Mouse (Mus musculus): Measurements from ENCODE around the gene Zfp296.

Gene Zfp296

DNA sequence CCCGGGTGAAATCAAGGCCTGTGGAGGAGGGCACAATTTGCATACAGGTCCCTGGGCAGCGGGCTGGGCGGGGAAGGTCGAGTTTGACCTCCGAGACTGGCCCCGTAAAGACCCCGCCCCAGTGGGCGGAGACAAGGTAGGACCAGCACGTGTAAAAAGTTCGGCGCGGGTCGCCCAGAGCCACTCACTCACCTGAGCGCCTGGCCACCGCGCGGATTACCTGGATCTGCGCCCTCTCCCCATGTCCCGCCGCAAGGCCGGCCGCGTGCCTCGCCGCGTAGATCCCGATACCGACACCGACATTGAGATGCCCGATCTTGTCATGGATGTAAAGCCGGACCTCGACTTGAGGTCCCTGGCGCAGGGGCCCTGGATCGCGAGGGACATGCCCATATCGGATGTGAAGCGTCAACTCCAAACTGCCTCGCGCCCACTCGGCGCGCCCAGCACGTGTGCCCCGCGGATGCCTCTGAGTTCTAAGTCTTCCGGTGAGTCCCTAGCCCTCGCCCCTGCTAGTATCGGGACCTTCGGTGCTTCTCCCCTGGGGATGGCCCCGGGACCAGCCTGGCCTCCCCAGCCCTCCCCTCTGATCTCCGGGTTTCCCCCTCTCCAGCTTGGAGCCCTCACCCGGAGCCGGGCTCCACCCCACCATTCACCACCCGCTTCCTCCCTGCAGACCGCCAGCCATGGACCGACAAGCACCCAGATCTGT, at the start of gene Zfp296, which contains the start of gene Gemin7:
TSS of gene Zfp296 (plus strand) at position 147 of the 712 bp plus-strand sequence.
TSS of gene Gemin7 (minus strand) at position 455 of the 712 bp plus-strand sequence.
- no peak for DNase-seq (ENCODE audit: low read depth, low spot score)

DNA sequence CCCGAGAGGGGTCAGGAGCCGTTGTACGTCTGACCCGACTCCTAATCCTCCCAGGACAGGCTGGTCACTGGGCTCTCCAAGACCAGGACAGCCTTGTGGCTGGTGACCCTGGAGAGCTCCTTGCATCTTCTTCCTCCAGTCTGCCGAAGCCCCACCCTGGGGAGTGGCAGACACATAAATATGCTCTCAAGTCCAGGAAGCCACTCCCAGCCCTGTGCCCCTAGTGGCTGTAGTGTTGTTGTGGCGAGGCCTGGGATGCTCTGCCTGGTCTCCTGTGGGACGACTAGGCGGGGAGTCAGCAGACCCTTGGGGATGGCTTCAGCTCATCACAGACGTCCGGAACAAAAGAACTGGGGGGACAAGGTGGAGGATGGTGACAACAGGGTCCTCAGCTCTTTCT, 46.0 kb upstream of the Zfp296 start:
- no peak for DNase-seq (ENCODE audit: low read depth, low spot score)

DNA sequence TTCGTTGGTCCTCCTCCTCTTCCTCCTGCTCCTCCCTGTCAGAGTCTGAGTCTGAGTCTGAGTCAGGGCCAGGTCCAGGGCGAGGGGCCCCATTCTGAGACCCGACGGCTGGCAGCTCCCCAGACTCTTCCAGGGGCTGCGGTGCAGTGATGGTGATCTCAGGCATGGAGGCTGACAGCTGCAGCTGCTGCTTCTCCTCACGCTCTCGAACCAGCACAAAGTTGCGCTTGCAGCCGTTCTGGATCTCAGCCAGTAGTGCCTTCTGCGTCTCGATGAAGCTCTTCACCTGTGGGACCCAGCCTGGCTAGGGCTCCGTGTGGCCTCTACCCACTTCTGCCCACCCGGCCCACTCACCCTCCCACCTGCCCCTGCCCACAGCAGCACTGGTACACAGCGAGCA, 44.8 kb upstream of the Zfp296 start:
- no peak for DNase-seq (ENCODE audit: low read depth, low spot score)

DNA sequence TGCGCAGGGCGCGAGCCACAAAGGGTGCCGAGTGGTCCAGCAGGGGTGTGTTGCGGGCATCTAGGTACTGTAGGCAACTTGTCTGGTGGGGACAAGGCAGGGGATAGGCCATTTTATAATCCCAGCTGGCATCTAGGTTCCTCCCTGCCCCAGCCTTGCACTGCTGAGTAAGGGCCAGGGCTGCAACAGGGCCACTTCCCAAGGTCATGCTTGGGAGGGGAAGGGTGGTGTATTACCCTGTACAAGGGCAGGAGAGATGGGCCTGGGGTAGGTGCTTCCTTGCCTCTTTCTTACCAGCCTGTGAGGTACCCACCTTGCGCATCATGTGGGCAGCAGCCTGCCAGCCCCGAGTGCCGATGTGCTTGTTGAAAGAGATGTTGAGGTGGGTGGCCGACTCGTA, 42.4 kb upstream of the Zfp296 start:
- no peak for DNase-seq (ENCODE audit: low read depth, low spot score)

DNA sequence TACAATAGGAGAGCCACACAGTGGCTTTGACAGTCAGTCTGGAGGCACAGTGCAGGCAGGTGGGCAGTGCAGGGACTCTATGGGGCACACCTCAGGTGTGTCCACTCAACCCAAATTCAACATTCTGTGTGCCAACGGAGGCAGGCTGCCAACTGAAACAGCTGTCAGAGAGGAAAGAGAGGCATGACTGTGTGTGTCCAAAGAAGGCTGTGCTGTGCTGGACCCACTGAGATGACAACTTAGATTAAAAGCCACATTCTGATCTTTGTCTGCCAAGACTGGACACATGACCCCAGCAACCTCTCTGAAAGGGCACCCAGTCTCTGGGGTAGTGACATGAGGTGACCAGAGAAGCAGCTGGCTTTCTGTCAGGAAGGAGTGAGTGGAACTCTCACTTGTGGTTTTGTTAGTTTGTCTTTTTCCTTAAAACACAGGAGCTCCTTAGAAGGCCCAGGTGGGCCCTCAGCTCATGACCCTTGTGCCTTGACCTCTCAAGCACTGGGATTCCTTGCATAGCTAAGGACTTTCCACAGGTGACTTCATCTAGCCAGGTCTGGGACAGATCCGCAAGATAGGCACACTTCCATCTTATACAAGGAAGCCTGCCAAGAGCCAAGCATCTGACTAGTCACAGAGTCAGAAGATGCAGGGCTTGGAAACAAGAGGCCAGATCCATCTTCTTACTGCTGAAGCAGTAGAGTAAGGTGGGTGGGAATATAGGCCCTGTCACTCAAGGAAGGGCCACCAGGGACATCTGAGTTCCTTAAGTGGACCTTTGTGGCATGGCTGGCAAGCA, 36.1 kb upstream of the Zfp296 start:
- peak; percentile 48 for DNase-seq (ENCODE audit: low read depth, low spot score)

DNA sequence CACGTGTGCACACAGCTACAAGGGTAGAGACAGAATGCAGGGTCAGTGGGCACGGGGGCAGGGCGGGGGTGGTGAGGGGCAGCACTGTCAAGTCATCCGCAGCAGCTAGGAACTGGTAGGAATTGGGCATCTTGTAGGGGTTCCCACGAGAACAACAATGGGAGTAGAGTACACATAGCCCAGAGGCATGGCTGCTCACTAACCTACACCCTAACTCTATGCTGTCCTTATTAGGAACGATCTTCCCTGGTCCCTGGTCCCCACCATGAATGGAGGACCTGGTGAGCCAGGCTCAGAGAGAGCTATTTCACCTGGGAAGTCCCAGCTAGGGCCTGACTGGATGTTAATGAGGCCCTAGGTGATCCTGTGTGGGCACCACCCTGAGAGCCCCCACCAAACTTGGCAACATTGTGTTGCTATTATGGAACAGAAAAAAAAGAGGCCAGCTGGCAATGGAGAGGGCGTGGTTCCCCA, 35.4 kb upstream of the Zfp296 start:
- DNase-seq (ENCODE audit: low read depth, low spot score): no peak

DNA sequence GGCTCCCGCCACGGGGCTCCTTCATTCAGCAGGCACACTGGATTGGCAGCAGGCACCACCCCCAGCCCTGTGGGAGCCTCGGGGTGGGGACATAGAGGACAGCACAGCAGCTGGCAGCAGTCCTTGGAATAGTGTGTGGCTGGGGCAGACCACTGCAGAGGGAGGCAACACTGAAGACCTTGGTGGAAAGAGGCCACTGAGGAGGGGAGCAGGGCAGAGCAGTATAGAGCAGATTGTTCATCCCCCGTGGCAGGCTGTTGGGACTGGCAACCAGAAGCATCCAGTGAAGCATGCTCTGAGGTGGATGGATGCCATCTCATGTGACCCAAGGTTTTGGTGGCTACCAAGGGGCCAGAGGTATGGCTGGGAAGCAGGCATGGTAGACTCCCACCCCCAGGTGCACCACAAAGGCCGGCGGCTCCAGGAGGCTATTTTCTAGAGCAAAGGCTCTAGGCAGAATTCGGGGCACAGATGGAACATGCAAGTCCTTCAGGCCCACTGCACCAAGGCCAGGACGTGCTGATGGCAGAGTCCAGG, 34.9 kb upstream of the Zfp296 start:
- no peak for DNase-seq (ENCODE audit: low read depth, low spot score)

DNA sequence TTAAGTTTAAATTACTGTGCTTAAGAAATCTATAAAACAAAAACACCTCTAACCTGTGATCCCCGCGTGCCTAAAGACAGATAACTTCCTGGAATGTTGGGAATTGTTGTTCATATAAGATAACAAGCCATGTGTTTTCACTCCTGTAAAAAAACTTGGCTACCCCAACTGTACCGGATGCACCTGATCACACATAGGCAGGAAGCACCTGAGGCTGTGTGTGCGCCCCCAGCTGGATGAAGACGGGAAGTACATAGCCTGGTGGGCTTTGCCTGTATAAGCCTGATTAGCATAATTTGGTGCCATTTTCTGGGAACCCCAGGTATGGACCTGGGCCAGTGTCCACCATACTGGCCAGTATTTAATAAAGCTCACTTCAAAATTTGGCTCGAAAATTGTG, 33.5 kb upstream of the Zfp296 start:
- no peak for DNase-seq (ENCODE audit: low read depth, low spot score)

DNA sequence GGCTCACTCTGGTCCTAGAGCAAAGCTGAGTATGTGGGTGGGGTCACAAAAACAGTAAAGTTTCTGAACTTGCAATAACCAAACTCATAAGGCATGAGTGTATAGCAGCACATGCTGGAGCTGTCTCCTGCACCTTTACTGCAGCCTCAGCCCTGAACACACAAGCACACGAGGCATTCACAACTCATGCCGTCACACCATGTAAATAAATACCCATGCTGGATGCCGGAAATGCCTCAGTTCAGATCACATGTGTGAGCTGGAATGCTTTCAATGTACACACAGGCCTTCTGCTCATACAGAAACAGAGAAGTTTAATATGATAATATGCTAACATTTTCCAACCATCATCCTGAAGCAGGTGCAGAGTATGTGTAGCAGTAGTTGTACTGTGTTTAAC, 31.1 kb upstream of the Zfp296 start:
- no peak for DNase-seq (ENCODE audit: low read depth, low spot score)

DNA sequence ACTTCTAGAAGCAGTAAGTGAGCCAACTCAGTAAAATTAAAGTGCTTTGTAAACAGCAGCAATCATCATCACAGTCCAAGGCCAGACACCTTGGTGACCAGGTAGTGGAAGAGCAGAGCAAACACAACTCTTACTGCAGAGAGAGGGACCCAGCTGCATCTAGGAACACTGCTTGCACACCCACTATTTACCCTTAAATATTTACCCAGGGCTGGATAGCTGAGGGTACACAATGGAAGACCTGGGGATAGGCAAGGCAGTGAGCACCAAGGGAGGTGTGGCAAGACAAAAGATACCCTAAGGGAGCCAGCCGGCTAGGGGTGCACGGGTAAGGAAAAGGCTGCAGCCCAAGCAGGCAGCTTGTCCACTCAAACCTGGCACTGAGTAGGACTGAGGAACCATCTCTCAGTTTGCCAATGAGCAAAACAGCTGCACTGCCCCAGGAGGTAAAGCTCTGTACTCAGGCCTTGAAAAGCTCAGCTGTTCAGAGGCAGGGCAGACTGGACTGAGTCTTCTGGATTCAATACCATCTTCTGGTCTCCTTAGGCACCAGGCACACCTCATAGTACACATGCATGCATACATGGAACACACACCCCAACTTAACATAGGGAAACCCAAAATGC, 29.6 kb upstream of the Zfp296 start:
- no peak for DNase-seq (ENCODE audit: low read depth, low spot score)

DNA sequence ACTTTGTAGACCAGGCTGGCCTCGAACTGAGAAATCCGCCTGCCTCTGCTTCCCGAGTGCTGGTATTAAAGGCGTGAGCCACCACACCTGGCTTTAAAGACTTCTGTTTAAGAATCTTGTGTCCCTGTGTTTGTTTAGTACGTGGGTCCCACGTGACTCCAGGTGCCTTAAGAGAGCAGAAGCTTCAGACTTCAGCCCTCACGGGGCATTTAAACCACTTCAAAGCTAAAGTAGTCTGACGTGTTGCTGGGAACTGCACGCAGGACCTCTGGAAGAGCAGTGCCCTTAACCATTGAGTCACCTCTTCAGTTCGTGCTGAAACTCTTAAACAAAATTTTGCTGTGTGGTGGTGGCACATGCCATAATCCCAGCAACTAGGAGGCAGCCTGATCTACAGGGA, 27.7 kb upstream of the Zfp296 start:
- no peak for DNase-seq (ENCODE audit: low read depth, low spot score)

DNA sequence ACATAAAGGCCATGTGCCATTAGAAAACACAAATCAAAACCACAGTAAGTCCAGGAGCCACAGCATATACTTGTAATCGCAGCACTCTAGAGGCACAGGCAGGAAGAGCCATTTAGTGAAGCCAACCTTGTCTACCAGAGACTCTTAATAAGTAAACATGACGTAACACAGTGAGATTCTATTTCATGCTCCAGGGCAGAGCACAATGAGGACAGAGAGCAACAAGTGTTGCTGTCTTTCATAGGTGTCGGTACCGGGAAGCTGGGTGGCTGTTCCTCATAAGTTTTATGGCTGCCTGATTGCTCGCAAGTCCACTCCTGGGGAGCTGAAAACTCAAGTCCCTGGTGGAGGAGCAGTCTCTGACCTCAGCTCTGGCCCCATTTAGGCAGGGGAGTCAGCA, 25.5 kb upstream of the Zfp296 start:
- DNase-seq (ENCODE audit: low read depth, low spot score): no peak

DNA sequence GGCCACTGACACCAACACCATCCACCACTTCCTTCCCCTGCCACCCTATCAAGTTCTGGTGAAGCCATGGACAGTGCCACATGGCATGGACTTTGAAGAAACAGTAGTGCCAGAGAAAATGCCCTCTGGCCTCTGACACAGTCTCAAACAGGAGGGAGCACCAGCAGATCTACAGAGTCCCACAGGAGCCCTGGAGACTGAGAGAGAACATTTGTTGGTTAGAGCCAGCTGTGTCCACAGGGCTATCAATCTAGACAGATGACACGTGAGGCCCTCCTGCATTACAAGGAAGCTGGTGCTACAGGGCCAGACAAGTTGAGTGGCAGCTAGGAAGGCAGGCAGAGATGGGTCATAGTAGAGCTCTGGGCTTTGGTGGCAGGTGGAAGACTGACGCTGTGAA, 24.6 kb upstream of the Zfp296 start:
- DNase-seq (ENCODE audit: low read depth, low spot score): no peak

DNA sequence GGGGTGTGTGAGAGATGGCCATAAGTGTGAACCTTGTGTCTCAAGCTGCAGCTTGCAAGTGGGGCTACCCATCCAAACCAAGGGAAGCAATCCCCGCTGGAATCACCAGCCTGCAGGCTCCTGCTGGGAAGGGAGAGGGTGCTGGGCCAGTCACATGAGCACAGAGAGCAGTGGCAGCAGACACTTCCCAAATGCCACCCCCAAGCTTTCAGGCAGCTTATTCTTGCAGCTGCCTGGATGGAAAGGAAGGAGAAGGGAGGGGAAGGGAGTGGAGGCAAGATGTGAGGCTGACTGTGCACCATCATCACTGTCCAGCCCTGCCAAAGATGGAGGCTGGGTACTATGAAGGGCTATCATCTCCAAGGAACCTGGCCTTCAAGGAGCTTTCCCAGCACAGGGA, 22.9 kb upstream of the Zfp296 start:
- DNase-seq (ENCODE audit: low read depth, low spot score): no peak

DNA sequence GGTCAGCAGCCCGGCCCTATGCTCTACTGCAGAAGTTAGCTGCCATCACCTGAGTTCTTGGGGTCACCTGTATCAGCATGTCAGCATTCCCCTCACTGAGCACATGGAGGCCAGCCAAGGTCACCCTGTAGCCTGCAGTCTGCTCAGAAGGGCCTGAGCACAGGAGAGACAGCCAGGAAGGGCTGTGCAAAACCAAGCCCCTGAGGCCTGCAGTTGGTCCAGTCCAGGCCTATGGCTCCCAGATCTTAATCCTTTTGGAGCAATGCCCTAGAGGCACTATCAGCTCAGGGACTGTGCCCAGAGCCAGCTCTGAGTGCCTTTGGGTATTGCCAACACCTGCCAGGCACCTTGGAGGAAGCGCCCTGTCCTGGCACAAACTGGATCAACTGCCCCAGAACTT, 20.0 kb upstream of the Zfp296 start:
- DNase-seq (ENCODE audit: low read depth, low spot score): peak; percentile 56

DNA sequence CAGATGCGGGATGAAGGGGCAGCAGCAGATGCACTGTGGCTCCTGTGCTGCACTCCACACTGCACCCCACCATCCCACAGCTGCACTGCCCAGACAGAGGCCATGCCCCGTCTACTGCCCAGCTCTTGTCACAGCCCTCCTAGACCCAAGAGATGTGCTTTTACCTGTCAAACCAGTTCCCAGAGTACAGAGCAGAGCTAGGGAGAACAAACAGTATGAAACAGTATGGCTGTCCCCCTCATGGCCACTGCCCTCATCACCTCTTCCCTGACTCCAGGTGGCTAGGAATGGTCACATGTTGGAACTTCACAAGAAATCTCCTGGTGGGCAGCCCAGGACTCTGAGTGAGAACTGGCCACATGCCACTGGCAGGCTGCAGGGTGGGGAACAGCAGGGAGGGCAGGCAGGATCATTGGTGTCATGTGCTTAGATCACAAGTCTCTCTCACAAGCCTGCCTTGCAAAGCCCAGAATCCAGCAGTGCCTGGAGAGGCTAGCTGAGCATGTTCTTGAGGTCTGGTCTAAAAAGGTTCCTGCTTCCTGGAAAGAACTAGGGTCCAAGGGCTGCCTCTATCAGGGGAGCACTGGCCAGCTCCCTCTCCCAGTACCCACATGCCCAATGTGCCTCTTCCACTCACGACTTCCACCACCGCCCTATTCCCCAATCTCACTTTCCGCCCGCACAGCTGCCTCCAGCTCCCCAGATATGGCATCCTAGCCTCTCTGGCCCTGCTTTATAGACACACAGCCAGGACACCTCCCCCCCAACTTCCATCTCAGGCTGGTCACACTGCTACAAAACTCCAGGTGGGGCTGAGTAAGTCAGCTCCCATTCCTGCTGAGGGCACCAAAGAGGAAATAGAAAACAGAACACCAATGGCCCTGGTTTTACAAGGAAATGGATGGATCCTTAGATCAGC, 18.8 kb upstream of the Zfp296 start:
- DNase-seq (ENCODE audit: low read depth, low spot score): no peak

DNA sequence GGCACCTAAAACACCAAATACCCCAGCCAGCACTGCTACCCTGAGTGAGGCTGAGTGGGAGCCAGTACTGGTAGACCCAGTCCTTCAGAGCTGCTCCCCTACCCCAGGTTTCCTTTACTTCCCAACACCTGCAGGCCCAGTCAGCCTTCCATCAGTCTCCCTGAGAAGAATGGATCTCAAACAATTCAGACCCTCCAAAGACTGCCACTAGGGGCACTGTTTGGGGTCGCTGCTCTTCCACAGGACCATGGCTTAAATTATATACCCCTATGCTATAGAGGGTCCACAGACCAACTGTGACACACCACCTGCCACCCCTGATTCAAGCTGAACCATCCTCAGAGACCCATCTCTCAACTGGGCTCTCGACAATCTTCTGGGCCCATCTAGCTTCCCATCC, 18.1 kb upstream of the Zfp296 start:
- no peak for DNase-seq (ENCODE audit: low read depth, low spot score)

DNA sequence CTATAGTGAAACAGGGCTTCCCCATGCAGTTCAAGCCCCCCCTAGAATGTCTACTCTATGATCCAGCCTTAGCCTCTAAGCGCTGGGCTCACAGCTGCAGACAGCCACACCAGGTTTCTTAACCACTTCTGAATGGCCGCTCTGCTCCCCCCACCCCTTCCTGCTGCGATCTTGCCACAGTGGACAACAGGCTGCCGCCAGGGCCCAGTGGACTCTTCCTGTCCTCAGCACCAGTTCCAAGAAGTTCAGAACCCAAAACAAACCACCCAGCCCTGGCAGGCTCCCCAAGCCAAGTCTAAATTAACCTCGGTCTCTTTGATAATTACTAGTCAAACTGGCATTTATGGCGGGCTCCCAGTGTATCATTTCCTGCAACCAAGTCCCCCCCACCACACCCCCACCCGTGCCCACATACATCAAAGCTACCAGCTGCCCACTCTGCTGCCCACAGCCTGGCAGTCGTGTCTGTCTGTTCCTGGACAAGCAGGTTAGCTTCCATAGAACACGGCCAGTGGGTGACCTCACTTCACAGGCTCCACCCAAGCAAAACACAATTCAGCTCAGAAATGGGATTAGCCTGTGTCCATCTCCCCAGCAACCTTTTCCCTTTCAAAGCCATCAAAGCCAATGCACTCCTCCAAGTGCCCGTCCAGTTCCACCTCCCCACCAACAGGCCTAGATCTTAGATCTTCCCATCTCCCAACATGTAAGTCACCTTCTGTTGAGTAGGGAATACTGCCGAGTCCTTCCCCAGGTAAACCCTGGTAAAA, 16.4 kb upstream of the Zfp296 start:
- no peak for DNase-seq (ENCODE audit: low read depth, low spot score)

DNA sequence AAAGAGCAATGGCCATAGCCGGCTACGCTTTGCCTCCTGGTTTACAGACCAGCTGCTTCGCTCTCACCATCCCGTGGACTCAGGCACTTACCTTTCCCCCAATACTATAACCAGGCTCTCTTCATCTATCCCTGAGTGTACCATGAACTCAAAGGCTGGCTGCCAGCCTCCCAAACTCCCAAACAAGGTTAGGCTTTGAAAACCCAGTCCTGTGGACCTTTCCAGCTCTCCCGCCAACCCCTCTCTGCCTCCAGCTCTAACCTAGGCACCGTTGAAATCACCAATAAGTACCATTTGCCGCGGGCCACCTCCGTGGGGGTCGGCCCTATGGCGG, 15.7 kb upstream of the Zfp296 start:
- no peak for DNase-seq (ENCODE audit: low read depth, low spot score)

DNA sequence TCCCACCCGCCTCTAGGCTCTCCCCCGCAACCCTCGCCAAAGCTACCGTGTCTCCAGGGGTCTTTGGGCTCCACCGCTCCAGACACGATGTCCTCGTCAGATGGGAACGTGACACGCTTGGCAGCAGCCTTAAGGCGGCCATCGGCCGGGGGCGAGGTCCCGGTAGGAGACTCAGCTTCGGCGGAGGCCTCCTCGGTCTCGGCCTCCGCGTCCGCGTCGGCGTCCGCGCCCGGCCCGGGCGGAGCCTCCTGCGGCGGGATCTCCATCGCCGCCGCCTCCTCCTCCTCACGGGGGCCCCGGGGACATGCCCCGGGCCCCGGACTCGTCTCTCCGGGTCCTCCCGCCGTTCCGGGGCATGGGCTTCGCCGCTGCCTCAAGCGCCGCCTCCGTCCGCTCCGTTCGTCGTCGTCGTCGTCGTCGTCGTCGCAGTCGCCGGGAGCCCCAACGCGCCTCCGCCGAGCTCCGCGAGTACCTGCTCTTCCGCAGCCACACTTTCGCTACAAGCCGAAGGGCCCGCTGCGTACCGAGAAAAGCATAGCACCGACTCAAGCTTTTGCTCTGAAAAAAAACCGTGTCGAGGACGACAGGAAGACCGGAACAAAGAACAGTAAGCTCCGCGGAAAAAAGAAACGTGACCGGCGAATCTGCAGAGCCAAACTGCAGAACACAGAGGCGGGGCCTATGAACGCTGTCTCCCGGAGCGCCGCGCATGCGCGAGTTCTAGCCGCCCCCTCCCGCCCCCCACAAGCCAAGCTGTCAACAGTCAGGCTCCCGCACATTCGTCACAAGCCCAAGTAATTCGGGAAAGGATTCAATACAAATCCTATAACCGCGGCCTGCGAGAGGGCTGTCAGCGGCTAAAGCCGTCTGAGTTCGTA, 15.1 kb upstream of the Zfp296 start:
- DNase-seq (ENCODE audit: low read depth, low spot score): peak; percentile 97

Measured in skeletal muscle tissue, adult 2 months (tissue).